Mouse (Mus musculus) cerebellum, postnatal 4 days (tissue): ENCODE results near the gene Zfp229.
"Not testable (repeated sequence)": the region's sequence is repeated elsewhere in the genome, so short reads cannot be mapped to it uniquely, and the experiment has no call there.

ENCODE experiments used
- DNase-seq, 2 experiments: peaks; one replicate each; pipeline ENCODE4 v3.0.0; 2022; ENCODE audit warnings: low spot score in 2 of 2, mixed read lengths in 1 of 2

Gene Zfp229

GRCm38 (mm10) chr17:21730495-21730894 lies at the start of gene Zfp229:
TSS of gene Zfp229 (plus strand) at chr17:21730795.
- DNase-seq: not testable (repeated sequence)

- no peak for DNase-seq
Measured at GRCm38 (mm10) chr17:21691560-21691959, 39.0 kb upstream of the Zfp229 start, which contains the start of gene Gm10226. TSS of gene Gm10226 (plus strand) at chr17:21691860.

- no peak for DNase-seq
Measured at GRCm38 (mm10) chr17:21693342-21693741, 37.3 kb upstream of the Zfp229 start.

GRCm38 (mm10) chr17:21696073-21696472 lies 34.5 kb upstream of the Zfp229 start:
- DNase-seq: no peak

- DNase-seq: no peak
Measured at GRCm38 (mm10) chr17:21702281-21703240, 28.0 kb upstream of the Zfp229 start.

- no peak for DNase-seq
Measured at GRCm38 (mm10) chr17:21703414-21703813, 27.2 kb upstream of the Zfp229 start.

- DNase-seq: peak; percentile 36 to 73
Measured at GRCm38 (mm10) chr17:21707343-21707996, 23.1 kb upstream of the Zfp229 start, which contains the start of gene Zfp760. TSS of gene Zfp760 (plus strand) at chr17:21707741.

GRCm38 (mm10) chr17:21708401-21708800 lies 22.2 kb upstream of the Zfp229 start:
- DNase-seq: no peak

GRCm38 (mm10) chr17:21733049-21733448 lies 2.5 kb downstream of the Zfp229 start:
- no peak for DNase-seq

GRCm38 (mm10) chr17:21733529-21734031 lies 3.0 kb downstream of the Zfp229 start:
- DNase-seq: peak; percentile 22 to 45

- DNase-seq: no peak
Measured at GRCm38 (mm10) chr17:21752791-21753190, 22.2 kb downstream of the Zfp229 start.

GRCm38 (mm10) chr17:21753342-21754208 lies 23.0 kb downstream of the Zfp229 start:
- peak in 1 of 2 experiments; percentile 1 for DNase-seq

- no peak for DNase-seq
Measured at GRCm38 (mm10) chr17:21770336-21770735, 39.7 kb downstream of the Zfp229 start.

- DNase-seq: no peak
Measured at GRCm38 (mm10) chr17:21792256-21792655, 61.7 kb downstream of the Zfp229 start.

GRCm38 (mm10) chr17:21801373-21801772 lies 70.8 kb downstream of the Zfp229 start:
- not testable (repeated sequence) for DNase-seq
